Mouse (Mus musculus) kidney, embryonic 14.5 days (tissue): ENCODE data around the gene Tuba1a. TPM values are rescaled to one million over a fixed set of nuclear protein-coding genes. Genes with fewer than 3 reads are reported as not detected.
A peak's percentile ranks its signal among the peaks of the same experiment; 100 is the strongest.
"Not testable (repeated sequence)": the region's sequence is repeated elsewhere in the genome, so short reads cannot be mapped to it uniquely, and the experiment has no call there.

Experiments used
- ATAC-seq: fragments of 200-750 bp; cut with Nextera tagmentation; 2 replicates; pipeline ENCODE4 v1.8.0; 2017; ENCODE audit warnings: moderate number of reproducible peaks, mild to moderate bottlenecking, moderate TSS enrichment, moderate library complexity; ENCODE audit not compliant: low FRiP score, low TSS enrichment
- H3K27ac ChIP-seq: fragments of 300-500 bp; sonication (generic); 2 replicates; pipeline ENCODE4 v1.5.1; 2014; ENCODE audit warnings: low read depth, mild to moderate bottlenecking, low read length, moderate library complexity, mixed read lengths
- H3K27me3 ChIP-seq: fragments of 300-500 bp; sonication (generic); 2 replicates; pipeline ENCODE4 v1.6.1; 2014; ENCODE audit warnings: mild to moderate bottlenecking, low read length; ENCODE audit not compliant: control insufficient read depth, insufficient read depth
- H3K36me3 ChIP-seq: fragments of 300-500 bp; sonication (generic); 2 replicates; pipeline ENCODE4 v1.6.1; 2014; ENCODE audit warnings: low read length, mixed read lengths; ENCODE audit not compliant: control insufficient read depth, insufficient read depth
- H3K4me1 ChIP-seq: fragments of 300-500 bp; sonication (generic); 2 replicates; pipeline ENCODE4 v1.6.1; 2014; ENCODE audit warnings: low read length, mixed read lengths; ENCODE audit not compliant: control insufficient read depth, insufficient read depth
- H3K4me2 ChIP-seq: fragments of 300-500 bp; sonication (generic); replicated peaks from 2 replicates; pipeline ENCODE4 v1.6.1; 2014; ENCODE audit warnings: low read depth, mild to moderate bottlenecking, low read length
- H3K4me3 ChIP-seq: fragments of 300-500 bp; sonication (generic); 2 replicates; pipeline ENCODE4 v1.5.1; 2014; ENCODE audit warnings: mild to moderate bottlenecking, low read length
- H3K9ac ChIP-seq: fragments of 300-500 bp; sonication (generic); 2 replicates; pipeline ENCODE4 v1.6.1; 2014; ENCODE audit warnings: low read depth, mild to moderate bottlenecking, low read length, moderate library complexity
- H3K9me3 ChIP-seq: fragments of 300-500 bp; sonication (generic); 2 replicates; pipeline ENCODE4 v1.6.1; 2016; ENCODE audit warnings: low read length; ENCODE audit not compliant: control insufficient read depth
- whole genome bisulfite sequencing: fragments of 180-500 bp; shearing (Covaris S2); extraction: QIAGEN DNeasy Blood & Tissue Kit; methylation state at CpG from one replicate; pipeline ENCODE4 v1.1.7; 2014; 5-methylcytosine and 5-hydroxymethylcytosine counted together
- polyA plus RNA-seq: library from polyadenylated mRNA; unstranded; fragments of >200 nt; fragmentation: Nextera tagmentation; extraction: Ambion mirVana; gene quantifications from 2 replicates; pipeline ENCODE4 v1.2.1, GENCODE M21; 2014

The Tuba1a gene
- polyA plus RNA-seq, 1 experiment from 2014 or later: 891 TPM

DNA sequence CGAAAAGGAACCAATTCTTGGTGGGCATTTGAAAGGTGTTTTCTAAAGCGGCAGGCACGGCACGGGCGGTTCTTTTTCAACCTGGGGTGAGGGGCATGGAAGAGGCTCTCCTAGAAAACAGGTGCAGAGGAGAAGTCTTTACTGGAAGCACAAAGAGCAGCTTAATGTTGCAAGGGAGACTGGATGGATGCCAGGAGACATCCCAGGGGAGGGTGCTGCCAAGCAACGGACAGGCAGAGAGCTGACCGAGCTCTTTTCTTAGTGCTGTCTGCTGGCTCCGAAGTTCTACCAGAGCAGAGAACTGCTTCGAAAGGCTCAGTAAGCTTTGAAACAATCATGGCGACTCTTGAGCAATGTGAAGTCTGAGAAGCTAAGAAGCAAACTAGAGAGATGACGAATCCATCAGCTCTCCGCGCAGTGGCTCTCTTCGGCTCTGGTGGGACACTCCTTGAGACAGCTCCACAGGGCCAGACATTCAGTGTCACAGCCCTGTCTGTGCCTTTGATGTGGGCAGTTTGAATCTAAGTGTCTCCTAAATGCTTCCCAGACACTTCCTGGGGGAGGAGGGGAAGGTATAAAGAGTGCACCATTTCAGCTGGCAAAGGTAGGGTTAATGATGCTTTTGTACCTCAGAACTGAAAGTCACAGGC, 24.4 kb upstream of the Tuba1a start:
- WGBS: 51% methylated on average over 14 of the region's 14 CpGs

DNA sequence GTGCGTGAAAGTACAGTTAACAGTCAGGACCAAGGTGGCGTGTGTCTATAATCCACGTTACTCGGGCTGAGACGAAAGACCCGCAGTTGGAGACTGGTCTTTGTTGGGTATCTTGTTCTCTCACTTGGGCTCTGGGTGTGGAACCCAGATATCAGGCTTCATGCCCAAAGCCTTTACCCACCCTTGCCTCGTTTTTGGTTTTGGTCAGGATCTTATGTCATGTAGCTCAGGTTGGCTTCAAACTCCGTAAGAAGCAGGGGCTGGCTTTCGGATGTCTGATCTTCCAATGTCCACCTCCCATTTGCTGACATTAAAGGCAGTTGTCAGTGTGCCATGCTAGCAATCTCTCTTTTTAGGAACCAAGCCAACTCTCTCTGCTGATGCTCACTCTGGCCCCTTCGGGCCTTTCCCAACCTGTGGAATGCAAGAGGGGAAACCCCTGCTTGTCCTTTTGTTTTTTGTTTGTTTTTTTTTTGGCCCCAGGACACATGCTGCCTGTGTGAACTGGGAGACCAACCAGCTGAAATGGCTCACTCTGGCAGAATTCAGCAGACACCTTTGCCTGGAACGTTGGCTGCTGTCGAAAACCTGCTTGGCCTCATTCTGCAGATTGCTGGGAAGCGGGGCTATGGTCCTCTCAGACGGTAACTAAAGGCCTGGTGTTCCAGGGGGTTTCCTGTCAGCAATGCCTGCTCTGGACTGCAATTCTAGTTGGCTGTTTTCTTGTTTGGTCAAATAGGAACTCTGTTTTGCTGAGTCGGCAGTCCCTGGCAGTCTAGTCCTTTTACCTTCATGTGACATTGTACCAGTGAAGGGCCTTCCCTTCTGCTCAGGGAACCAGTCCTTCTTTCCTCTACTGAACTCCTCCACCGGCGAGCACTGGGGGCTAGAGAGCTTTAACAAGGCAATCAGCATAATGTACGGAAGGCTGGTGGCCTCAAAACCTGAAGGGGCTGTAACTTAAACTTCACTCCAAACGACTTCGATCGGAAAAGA, 23.6 kb upstream of the Tuba1a start:
- H3K4me2 ChIP-seq: no peak overlapping the region
- no peak overlapping the region for H3K9ac ChIP-seq
- no peak for ATAC-seq
- H3K27ac ChIP-seq: no peak overlapping the region
- H3K4me3 ChIP-seq: no peak overlapping the region
- WGBS: 61% methylated on average over 21 of the region's 21 CpGs
- no peaks in the 10 kb centered on the region for H3K27me3 ChIP-seq
- H3K9me3 ChIP-seq: no peaks in the 10 kb centered on the region
- H3K36me3 ChIP-seq: no peaks in the 10 kb centered on the region
- H3K4me1 ChIP-seq: peaks cover 3% of the 10 kb centered on the region; the same call in 1 of the 2 replicates

More for the DNA sequence above, 24.4 kb upstream of the Tuba1a start:
- no peak overlapping the region for H3K9ac ChIP-seq
- no peaks in the 10 kb centered on the region for H3K27me3 ChIP-seq
- no peaks in the 10 kb centered on the region for H3K36me3 ChIP-seq
- peaks cover 3% of the 10 kb centered on the region; the same call in 1 of the 2 replicates for H3K4me1 ChIP-seq
- H3K27ac ChIP-seq: no peak overlapping the region
- no peaks in the 10 kb centered on the region for H3K9me3 ChIP-seq
- peak overlapping the region; percentile 19; the same call in 1 of the 2 replicates for H3K4me2 ChIP-seq
- H3K4me3 ChIP-seq: no peak overlapping the region
- no peak for ATAC-seq

DNA sequence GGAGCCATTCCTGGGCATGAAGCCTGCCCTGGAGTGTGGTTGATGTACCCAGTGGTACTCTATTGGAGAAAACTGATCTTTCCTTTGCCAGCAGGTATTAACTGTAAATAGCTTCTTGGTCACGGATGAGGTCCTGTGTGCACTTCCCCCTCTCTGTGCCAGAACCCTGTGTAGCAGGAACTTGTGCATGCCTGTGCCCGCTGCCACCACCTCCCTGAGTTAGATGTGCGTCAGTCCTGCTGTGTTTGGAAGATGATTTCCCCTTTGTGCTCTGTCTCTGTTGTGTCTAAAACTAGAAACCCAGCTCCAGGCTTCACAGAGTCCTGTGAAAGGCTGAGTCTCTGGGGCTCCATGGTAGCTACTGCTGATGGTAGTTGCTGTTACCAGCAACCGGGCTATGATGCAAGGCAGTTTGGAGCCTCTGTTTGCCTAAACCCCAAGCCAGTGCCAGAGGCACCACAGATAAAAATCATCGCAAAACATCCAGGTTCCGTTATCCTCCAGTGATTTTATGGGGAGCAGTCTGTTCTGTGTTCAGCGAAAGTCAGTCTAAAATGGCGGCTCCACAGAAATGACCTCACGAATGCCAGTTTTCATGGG, 19.6 kb upstream of the Tuba1a start:
- H3K9ac ChIP-seq: no peak overlapping the region
- no peak for ATAC-seq
- 56% methylated on average over 9 of the region's 9 CpGs for WGBS
- no peak overlapping the region for H3K4me3 ChIP-seq
- H3K4me1 ChIP-seq: peaks cover 13% of the 10 kb centered on the region
- H3K27ac ChIP-seq: peak overlapping the region; percentile 79
- peak overlapping the region; percentile 3; the same call in 1 of the 2 replicates for H3K4me2 ChIP-seq
- H3K9me3 ChIP-seq: no peaks in the 10 kb centered on the region
- H3K36me3 ChIP-seq: no peaks in the 10 kb centered on the region
- H3K27me3 ChIP-seq: no peaks in the 10 kb centered on the region

DNA sequence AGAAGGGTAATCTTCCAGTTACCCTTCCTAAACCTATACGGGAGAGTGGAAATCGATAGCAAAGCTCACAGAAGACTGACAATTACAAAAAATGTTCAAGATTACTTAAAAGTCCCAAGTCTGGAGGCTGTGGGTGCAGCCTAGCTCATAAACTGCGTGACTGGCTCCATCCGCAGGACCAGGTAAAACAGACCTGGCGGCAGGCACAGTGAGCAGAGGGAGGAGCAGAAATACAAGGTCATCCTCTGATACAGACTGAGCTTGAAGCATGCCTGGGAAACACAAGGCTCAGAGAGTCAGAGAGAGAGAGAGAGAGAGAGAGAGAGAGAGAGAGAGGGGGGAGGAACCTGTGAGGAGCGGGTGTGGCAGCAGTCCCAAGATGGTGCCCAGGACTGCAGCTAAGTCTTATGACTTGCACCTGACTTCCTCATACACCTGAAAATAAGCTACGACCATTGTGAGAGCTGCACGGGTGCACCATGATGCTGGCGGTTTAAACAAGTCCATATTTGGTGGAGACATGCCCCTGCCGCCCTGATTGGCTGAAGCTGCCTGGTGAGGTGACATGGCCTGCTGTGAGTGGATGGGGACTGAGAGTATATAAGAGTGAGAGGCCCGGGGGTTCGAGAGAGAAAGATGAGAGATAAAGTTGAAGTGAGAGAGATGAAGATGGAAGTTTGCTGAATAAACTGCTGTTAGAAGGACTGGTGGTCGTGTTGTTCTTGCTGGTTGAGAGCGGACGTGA, 18.2 kb upstream of the Tuba1a start:
- H3K36me3 ChIP-seq, H3K4me1 ChIP-seq, H3K4me2 ChIP-seq, H3K9ac ChIP-seq, H3K4me3 ChIP-seq, H3K27me3 ChIP-seq, H3K9me3 ChIP-seq, ATAC-seq: not testable (repeated sequence)
- H3K27ac ChIP-seq: peak overlapping the region; percentile 19; the same call in 1 of the 2 replicates
- WGBS: 79% methylated on average over 15 of the region's 15 CpGs

DNA sequence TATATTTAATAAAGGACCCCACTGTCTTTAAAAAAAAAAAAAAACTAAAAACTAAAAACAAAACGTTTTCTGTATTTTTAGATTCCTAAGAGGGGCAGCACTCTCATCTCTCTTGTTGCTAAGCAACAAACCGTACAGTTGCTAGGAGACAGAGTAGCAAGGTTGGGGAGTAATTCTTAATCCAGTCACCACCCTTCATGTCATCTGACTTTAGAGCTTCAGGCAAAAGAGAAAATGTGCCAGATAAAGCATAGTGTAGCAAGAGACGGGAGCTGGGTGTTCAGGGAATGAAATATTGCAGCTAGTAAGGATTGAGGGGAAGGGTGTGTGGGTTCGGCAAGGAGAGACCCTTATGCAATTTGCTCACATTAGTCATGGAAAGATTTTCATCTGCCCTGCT, 17.6 kb upstream of the Tuba1a start:
- H3K27ac ChIP-seq: no peak overlapping the region
- no peaks in the 10 kb centered on the region for H3K9me3 ChIP-seq
- 37% methylated on average over 4 of the region's 4 CpGs for WGBS
- H3K4me2 ChIP-seq: no peak overlapping the region
- peaks cover 10% of the 10 kb centered on the region; the same call in 1 of the 2 replicates for H3K4me1 ChIP-seq
- no peak for ATAC-seq
- H3K4me3 ChIP-seq: no peak overlapping the region
- H3K9ac ChIP-seq: no peak overlapping the region
- no peaks in the 10 kb centered on the region for H3K27me3 ChIP-seq
- H3K36me3 ChIP-seq: no peaks in the 10 kb centered on the region

DNA sequence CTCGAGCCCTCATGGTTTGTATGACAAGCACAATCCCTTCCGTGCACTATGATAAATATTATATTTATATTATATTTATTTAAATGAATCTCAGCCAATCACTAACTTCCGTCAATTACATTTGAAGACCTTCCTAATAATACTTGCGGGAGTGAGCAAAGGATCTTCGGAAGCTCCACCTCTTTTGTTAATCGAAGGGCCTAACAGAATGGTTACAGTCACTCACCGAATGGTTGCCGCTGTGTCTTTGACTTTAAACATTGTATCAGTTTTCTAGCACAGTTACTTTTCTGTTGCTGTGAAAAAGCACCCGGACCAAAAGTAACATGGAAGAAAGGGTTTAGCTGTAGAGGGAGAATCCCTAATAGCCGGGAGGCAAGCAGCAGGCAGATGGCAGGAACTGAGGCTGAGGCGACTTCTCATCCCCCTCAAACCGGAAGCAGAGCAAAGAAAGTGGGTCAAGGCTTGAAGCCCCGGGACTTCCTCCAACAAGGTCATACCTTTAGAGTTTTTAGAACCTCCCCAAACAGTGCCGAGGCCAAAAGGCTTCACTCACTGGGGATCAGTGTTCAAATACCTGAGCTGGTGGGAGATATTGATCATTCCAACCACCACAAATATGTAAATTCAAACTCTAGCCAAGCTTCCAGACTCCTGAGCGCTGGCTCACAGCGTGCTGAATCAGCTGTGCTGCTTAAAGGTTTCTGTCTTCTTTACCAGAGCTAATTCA, 16.0 kb upstream of the Tuba1a start:
- no peaks in the 10 kb centered on the region for H3K36me3 ChIP-seq
- peak overlapping the region; percentile 25; the same call in 1 of the 2 replicates for H3K9ac ChIP-seq
- peaks cover 10% of the 10 kb centered on the region; the same call in 1 of the 2 replicates for H3K4me1 ChIP-seq
- WGBS: 23% methylated on average over 16 of the region's 16 CpGs
- H3K4me3 ChIP-seq: no peak overlapping the region
- no peaks in the 10 kb centered on the region for H3K9me3 ChIP-seq
- ATAC-seq: no peak
- peak overlapping the region; percentile 3; the same call in 1 of the 2 replicates for H3K4me2 ChIP-seq
- H3K27me3 ChIP-seq: no peaks in the 10 kb centered on the region
- peak overlapping the region; percentile 24; the same call in 1 of the 2 replicates for H3K27ac ChIP-seq

DNA sequence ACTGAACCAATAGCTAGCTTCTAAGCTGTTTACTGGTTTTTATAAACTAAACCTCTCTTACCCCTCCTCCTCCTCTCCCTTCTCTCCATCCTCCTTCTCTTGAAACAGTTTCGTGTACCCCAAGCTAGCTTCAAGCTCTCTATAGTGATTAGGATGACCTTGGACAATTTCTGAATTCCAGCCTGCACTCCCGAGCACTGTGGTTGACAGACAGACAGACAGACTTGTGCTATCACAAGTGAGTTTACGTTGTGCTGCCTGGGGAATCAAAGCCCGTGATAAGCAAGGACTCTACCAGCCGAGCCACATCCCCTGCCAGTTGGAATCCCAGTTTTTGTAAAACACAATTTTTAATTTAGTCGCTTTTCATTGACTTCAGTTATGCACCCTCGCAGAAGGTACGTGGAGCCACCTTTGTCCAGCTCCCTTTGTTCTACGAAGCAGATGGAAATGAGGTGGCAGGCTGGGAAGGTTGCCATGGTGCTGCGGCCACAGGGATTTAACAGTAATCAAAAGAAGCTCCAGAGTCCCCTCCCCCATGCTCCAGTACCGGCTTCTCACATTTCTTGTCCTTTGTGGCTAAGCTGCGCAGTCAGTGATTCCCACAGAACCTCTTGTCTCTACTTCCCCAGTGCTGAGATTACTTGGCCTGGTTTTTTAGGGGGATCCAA, 15.3 kb upstream of the Tuba1a start:
- Histone ChIP-seq H3K27ac (peak overlapping the region; percentile 24; the same call in 1 of the 2 replicates), H3K36me3 (no peaks in the 10 kb centered on the region), H3K27me3 (no peaks in the 10 kb centered on the region), H3K9me3 (no peaks in the 10 kb centered on the region), H3K9ac (peak overlapping the region; percentile 25; the same call in 1 of the 2 replicates), H3K4me3 (no peak overlapping the region), H3K4me2 (peak overlapping the region; percentile 3; the same call in 1 of the 2 replicates), H3K4me1 (peaks cover 10% of the 10 kb centered on the region; the same call in 1 of the 2 replicates)
- 14% methylated on average over 12 of the region's 12 CpGs for WGBS
- ATAC-seq: peak; percentile 86
